ENCODE assay signal across 8 mouse cellular contexts in genomic region chr15:102099771-102100160, GRCm38 (mm10). TPM values are rescaled to one million over a fixed set of nuclear protein-coding genes. Genes with fewer than 3 reads are reported as not detected.
DNase-seq lines count a peak whose midpoint lies in the region; ATAC-seq and TF ChIP-seq lines count a peak whose summit lies in the region.

No protein-coding gene starts in this region.

- no peak for TF ChIP-seq CTCF in thymus, adult 2 months (IDR thresholded peaks at IDR 0.05; ENCODE audit: borderline replicate concordance, control insufficient read depth, extremely low read depth, insufficient read depth, low read length, poor library complexity)
- TF ChIP-seq CTCF in stomach, postnatal 0 days (IDR thresholded peaks at IDR 0.05; ENCODE audit: low read depth), result no peak

- peak overlapping the region; percentile 62 for H3K4me3 ChIP-seq in erythroblast, embryonic 14.5 days (replicated peaks)
- peak overlapping the region; percentile 53 for H3K4me3 ChIP-seq in thymus, adult 2 months (ENCODE audit: control insufficient read depth, insufficient read depth, low read length)
- peak overlapping the region; percentile 61 for H3K4me3 ChIP-seq in liver, embryonic 11.5 days (ENCODE audit: low read depth, low read length)
- peak overlapping the region; percentile 62 for H3K4me3 ChIP-seq in stomach, postnatal 0 days (ENCODE audit: low read depth, low read length)

- no peak for TF ChIP-seq EP300 in stomach, postnatal 0 days (optimal IDR thresholded peaks at IDR 0.05)

- peaks cover 39% of the 10 kb centered on the region for H3K36me3 ChIP-seq in erythroblast, embryonic 14.5 days (ENCODE audit: control insufficient read depth)
- H3K36me3 ChIP-seq in thymus, adult 2 months (ENCODE audit: control insufficient read depth, insufficient read depth, low read length), result peaks cover 21% of the 10 kb centered on the region
- H3K36me3 ChIP-seq in liver, embryonic 11.5 days (ENCODE audit: control insufficient read depth, insufficient read depth, low read length), result peaks cover 17% of the 10 kb centered on the region
- peaks cover 5% of the 10 kb centered on the region; the same call in 1 of the 2 replicates for H3K36me3 ChIP-seq in stomach, postnatal 0 days (ENCODE audit: control insufficient read depth, insufficient read depth, low read length)

- no peaks in the 10 kb centered on the region for H3K9me3 ChIP-seq in erythroblast, embryonic 14.5 days (ENCODE audit: control insufficient read depth, low read length)
- no peaks in the 10 kb centered on the region for H3K9me3 ChIP-seq in liver, embryonic 11.5 days (ENCODE audit: control insufficient read depth, low read length)
- no peaks in the 10 kb centered on the region for H3K9me3 ChIP-seq in stomach, postnatal 0 days (ENCODE audit: control insufficient read depth, low read length)

- H3K9ac ChIP-seq in liver, embryonic 11.5 days (ENCODE audit: low read depth, low read length), result peak overlapping the region; percentile 66
- peak overlapping the region; percentile 71 for H3K9ac ChIP-seq in stomach, postnatal 0 days (ENCODE audit: low read length)

- no peak for DNase-seq in thymus, adult 2 months
- DNase-seq in thymus, postnatal 4 days, result no peak
- no peak for DNase-seq in liver, embryonic 11.5 days (ENCODE audit: low spot score)
- DNase-seq in stomach, postnatal 0 days (ENCODE audit: low spot score), result no peak
- DNase-seq in right cerebral cortex, postnatal 25 days, result no peak
- no peak for DNase-seq in ovary, adult 18-20 months (ENCODE audit: low spot score)

- ATAC-seq in erythroblast, adult 5-6 weeks (replicated peaks; ENCODE audit: low FRiP score, poor library complexity, severe bottlenecking), result no peak
- no peak for ATAC-seq in liver, embryonic 11.5 days (replicated peaks; ENCODE audit: low FRiP score)
- ATAC-seq in stomach, postnatal 0 days (ENCODE audit: low FRiP score, low TSS enrichment), result no peak

- H3K27me3 ChIP-seq in erythroblast, embryonic 14.5 days (ENCODE audit: control insufficient read depth), result peaks cover 55% of the 10 kb centered on the region
- no peaks in the 10 kb centered on the region for H3K27me3 ChIP-seq in thymus, adult 2 months (ENCODE audit: control insufficient read depth, insufficient read depth, low read length)
- peaks cover 3% of the 10 kb centered on the region; the same call in 1 of the 2 replicates for H3K27me3 ChIP-seq in liver, embryonic 11.5 days (replicated peaks; ENCODE audit: control insufficient read depth, insufficient read depth, low read length)
- no peaks in the 10 kb centered on the region for H3K27me3 ChIP-seq in stomach, postnatal 0 days (ENCODE audit: control insufficient read depth, insufficient read depth, low read length)

- TF ChIP-seq POLR2A in thymus, adult 2 months (IDR thresholded peaks at IDR 0.05; ENCODE audit: control insufficient read depth, extremely low read depth, insufficient read depth, low read length, poor library complexity), result no peak

- H3K27ac ChIP-seq in thymus, adult 2 months (ENCODE audit: control insufficient read depth, insufficient read depth, low read length), result no peak overlapping the region
- peak overlapping the region; percentile 70; the same call in 1 of the 2 replicates for H3K27ac ChIP-seq in liver, embryonic 11.5 days (ENCODE audit: low read depth, low read length)
- peak overlapping the region; percentile 93 for H3K27ac ChIP-seq in stomach, postnatal 0 days (replicated peaks)

- peak overlapping the region; percentile 98 for H3K4me2 ChIP-seq in liver, embryonic 11.5 days
- peak overlapping the region; percentile 85 for H3K4me2 ChIP-seq in stomach, postnatal 0 days (replicated peaks; ENCODE audit: low read depth)

- peaks cover 30% of the 10 kb centered on the region for H3K4me1 ChIP-seq in erythroblast, embryonic 14.5 days (ENCODE audit: control insufficient read depth)
- peaks cover 9% of the 10 kb centered on the region for H3K4me1 ChIP-seq in thymus, adult 2 months (replicated peaks; ENCODE audit: control insufficient read depth, insufficient read depth, low read length)
- peaks cover 45% of the 10 kb centered on the region for H3K4me1 ChIP-seq in liver, embryonic 11.5 days (replicated peaks; ENCODE audit: control insufficient read depth, insufficient read depth, low read length)
- H3K4me1 ChIP-seq in stomach, postnatal 0 days (replicated peaks; ENCODE audit: control insufficient read depth, insufficient read depth), result peaks cover 16% of the 10 kb centered on the region

- 38% methylated on average over 8 of the region's 8 CpGs for WGBS in thymus, adult 2 months
- 24% methylated on average over 8 of the region's 8 CpGs for WGBS in liver, embryonic 11.5 days
- WGBS in stomach, postnatal 0 days, result 16% methylated on average over 8 of the region's 8 CpGs

RNA-seq across cellular contexts. Expression of gene Tns2, which starts 0.4 kb away (rescaled TPM):
- 0.04 and 0.05 TPM in 2 replicates for polyA plus RNA-seq in erythroblast, embryonic 14.5 days (2012)
- total RNA-seq in erythroblast, adult 5-6 weeks (2015; ENCODE audit: low replicate concordance), result not detected in 2 replicates
- not detected in 2 replicates for total RNA-seq in erythroblast, adult 5-6 weeks (2017; ENCODE audit: low replicate concordance)
- 15.9 and 26.4 TPM in 2 replicates for polyA plus RNA-seq in thymus, adult 2 months (2012; rRNA removed)
- polyA plus RNA-seq in liver, embryonic 11.5 days (2014; fragmentation: Nextera tagmentation; extraction: Ambion mirVana), result 13.2 and 17.8 TPM in 2 replicates
- polyA plus RNA-seq in stomach, postnatal 0 days (2015; fragmentation: Nextera tagmentation; extraction: Ambion mirVana), result 11.9 and 15.5 TPM in 2 replicates

RNA-seq across cellular contexts. Expression of gene Eif4b, which starts 26.2 kb away (rescaled TPM):
- 8.2 and 8.3 TPM in 2 replicates for polyA plus RNA-seq in erythroblast, embryonic 14.5 days (2012)
- total RNA-seq in erythroblast, adult 5-6 weeks (2015; ENCODE audit: low replicate concordance), result 35.4 and 35.9 TPM in 2 replicates
- total RNA-seq in erythroblast, adult 5-6 weeks (2017; ENCODE audit: low replicate concordance), result 58.0 and 81.1 TPM in 2 replicates
- 99.3 and 108 TPM in 2 replicates for polyA plus RNA-seq in thymus, adult 2 months (2012; rRNA removed)
- 154 and 162 TPM in 2 replicates for polyA plus RNA-seq in liver, embryonic 11.5 days (2014; fragmentation: Nextera tagmentation; extraction: Ambion mirVana)
- polyA plus RNA-seq in stomach, postnatal 0 days (2015; fragmentation: Nextera tagmentation; extraction: Ambion mirVana), result 46.5 and 48.4 TPM in 2 replicates

RNA-seq across cellular contexts. Expression of gene Spryd3, which starts 36.3 kb away (rescaled TPM):
- polyA plus RNA-seq in erythroblast, embryonic 14.5 days (2012), result 1.1 and 1.4 TPM in 2 replicates
- total RNA-seq in erythroblast, adult 5-6 weeks (2015; ENCODE audit: low replicate concordance), result 3.8 TPM in 1 of 2 replicates, not detected in the other
- total RNA-seq in erythroblast, adult 5-6 weeks (2017; ENCODE audit: low replicate concordance), result 2.1 and 4.7 TPM in 2 replicates
- 40.8 and 43.1 TPM in 2 replicates for polyA plus RNA-seq in thymus, adult 2 months (2012; rRNA removed)
- polyA plus RNA-seq in liver, embryonic 11.5 days (2014; fragmentation: Nextera tagmentation; extraction: Ambion mirVana), result 15.1 and 18.7 TPM in 2 replicates
- 28.5 and 29.0 TPM in 2 replicates for polyA plus RNA-seq in stomach, postnatal 0 days (2015; fragmentation: Nextera tagmentation; extraction: Ambion mirVana)

RNA-seq across cellular contexts. Expression of gene Igfbp6, which starts 44.4 kb away (rescaled TPM):
- 0.05 TPM in 1 of 2 replicates, not detected in the other for polyA plus RNA-seq in erythroblast, embryonic 14.5 days (2012)
- 1.5 TPM in 1 of 2 replicates, not detected in the other for total RNA-seq in erythroblast, adult 5-6 weeks (2015; ENCODE audit: low replicate concordance)
- total RNA-seq in erythroblast, adult 5-6 weeks (2017; ENCODE audit: low replicate concordance), result not detected in 2 replicates
- 17.8 and 30.2 TPM in 2 replicates for polyA plus RNA-seq in thymus, adult 2 months (2012; rRNA removed)
- 0.77 and 1.1 TPM in 2 replicates for polyA plus RNA-seq in liver, embryonic 11.5 days (2014; fragmentation: Nextera tagmentation; extraction: Ambion mirVana)
- 30.6 and 39.5 TPM in 2 replicates for polyA plus RNA-seq in stomach, postnatal 0 days (2015; fragmentation: Nextera tagmentation; extraction: Ambion mirVana)

RNA-seq across cellular contexts. Expression of gene Soat2, which starts 50.6 kb away (rescaled TPM):
- polyA plus RNA-seq in erythroblast, embryonic 14.5 days (2012), result 0.12 and 0.18 TPM in 2 replicates
- total RNA-seq in erythroblast, adult 5-6 weeks (2015; ENCODE audit: low replicate concordance), result 1.0 TPM in 1 of 2 replicates, not detected in the other
- 1.5 and 1.8 TPM in 2 replicates for total RNA-seq in erythroblast, adult 5-6 weeks (2017; ENCODE audit: low replicate concordance)
- 3.8 and 4.1 TPM in 2 replicates for polyA plus RNA-seq in thymus, adult 2 months (2012; rRNA removed)
- 31.4 and 36.2 TPM in 2 replicates for polyA plus RNA-seq in liver, embryonic 11.5 days (2014; fragmentation: Nextera tagmentation; extraction: Ambion mirVana)
- polyA plus RNA-seq in stomach, postnatal 0 days (2015; fragmentation: Nextera tagmentation; extraction: Ambion mirVana), result 5.9 and 6.0 TPM in 2 replicates

Comparison
In these comparisons a context has a peak if more than half of its experiments do, and no peak if none do; other contexts are left out.
1. RNA of gene Tns2, which starts 0.4 kb away (polyA plus RNA-seq): 15.9 to 26.4 TPM in thymus, adult 2 months, 13.2 to 17.8 TPM in liver, embryonic 11.5 days and 11.9 to 15.5 TPM in stomach, postnatal 0 days; 0.04 to 0.05 TPM in erythroblast, embryonic 14.5 days; every median in the first group is over 10 times any median in the second.
2. Peak in every context shown above with its lines, with median percentiles within 50 percentile points of each other: H3K4me3 ChIP-seq.